Mouse (Mus musculus): ENCODE data around the gene Prdx6. TPM values are rescaled to one million over a fixed set of nuclear protein-coding genes. Genes with fewer than 3 reads are reported as not detected.
"Not testable (repeated sequence)": the region's sequence is repeated elsewhere in the genome, so short reads cannot be mapped to it uniquely, and the experiment has no call there.

The Prdx6 gene
- polyA plus RNA-seq, 1 experiment from 2014 or later: 410 TPM

GRCm38 (mm10) chr1:161233226-161233839 is 17.7 kb downstream of the Prdx6 start:
- no peak for ATAC-seq (ENCODE audit: insufficient number of reproducible peaks, insufficient read depth, low FRiP score, low read depth)
- 75% methylated on average over 13 of the region's 13 CpGs for WGBS
- H3K4me2 ChIP-seq (ENCODE audit: low read length): no peak overlapping the region
- peaks cover 14% of the 10 kb centered on the region for H3K36me3 ChIP-seq (ENCODE audit: control insufficient read depth, insufficient read depth, low read length)
- no peaks in the 10 kb centered on the region for H3K27me3 ChIP-seq (ENCODE audit: control insufficient read depth, insufficient read depth, low read length)
- peaks cover 4 to 7% of the 10 kb centered on the region in 2 experiments; a peak in 3 of 4 replicates for H3K4me1 ChIP-seq (ENCODE audit: control insufficient read depth in 2 of 2, insufficient read depth in 2 of 2, low read length in 2 of 2)
- no peak overlapping the region for H3K9ac ChIP-seq (ENCODE audit: low read length)
- no peaks in the 10 kb centered on the region for H3K9me3 ChIP-seq (ENCODE audit: control insufficient read depth, low read length)
- no peak overlapping the region for H3K27ac ChIP-seq (replicated peaks in 1 of 2; ENCODE audit: control insufficient read depth in 1 of 2, insufficient read depth in 1 of 2, low read depth in 2 of 2, low read length in 2 of 2)
- H3K4me3 ChIP-seq (ENCODE audit: control insufficient read depth in 1 of 2, insufficient read depth in 1 of 2, low read depth in 1 of 2, low read length in 2 of 2): no peak overlapping the region

GRCm38 (mm10) chr1:161232181-161232580 is 18.8 kb downstream of the Prdx6 start:
- no peaks in the 10 kb centered on the region for H3K9me3 ChIP-seq (ENCODE audit: control insufficient read depth, low read length)
- H3K36me3 ChIP-seq (ENCODE audit: control insufficient read depth, insufficient read depth, low read length): peaks cover 2% of the 10 kb centered on the region; the same call in 1 of the 2 replicates
- no peak overlapping the region for H3K27ac ChIP-seq (replicated peaks in 1 of 2; ENCODE audit: control insufficient read depth in 1 of 2, insufficient read depth in 1 of 2, low read depth in 2 of 2, low read length in 2 of 2)
- WGBS: 88% methylated on average over 5 of the region's 5 CpGs
- H3K4me1 ChIP-seq (ENCODE audit: control insufficient read depth in 2 of 2, insufficient read depth in 2 of 2, low read length in 2 of 2): peaks cover 4 to 7% of the 10 kb centered on the region in 2 experiments; a peak in 3 of 4 replicates
- H3K4me2 ChIP-seq (ENCODE audit: low read length): no peak overlapping the region
- H3K27me3 ChIP-seq (ENCODE audit: control insufficient read depth, insufficient read depth, low read length): no peaks in the 10 kb centered on the region
- no peak for ATAC-seq (ENCODE audit: insufficient number of reproducible peaks, insufficient read depth, low FRiP score, low read depth)
- no peak overlapping the region for H3K4me3 ChIP-seq (ENCODE audit: control insufficient read depth in 1 of 2, insufficient read depth in 1 of 2, low read depth in 1 of 2, low read length in 2 of 2)
- no peak overlapping the region for H3K9ac ChIP-seq (ENCODE audit: low read length)

- Histone ChIP-seq H3K36me3 (ENCODE audit: control insufficient read depth, insufficient read depth, low read length) (no peaks in the 10 kb centered on the region), H3K9me3 (ENCODE audit: control insufficient read depth, low read length) (no peaks in the 10 kb centered on the region), H3K4me2 (ENCODE audit: low read length) (no peak overlapping the region), H3K27ac (replicated peaks in 1 of 2; ENCODE audit: control insufficient read depth in 1 of 2, insufficient read depth in 1 of 2, low read depth in 2 of 2, low read length in 2 of 2) (no peak overlapping the region), H3K27me3 (ENCODE audit: control insufficient read depth, insufficient read depth, low read length) (no peaks in the 10 kb centered on the region), H3K9ac (ENCODE audit: low read length) (no peak overlapping the region), H3K4me1 (ENCODE audit: control insufficient read depth in 2 of 2, insufficient read depth in 2 of 2, low read length in 2 of 2) (no peaks in the 10 kb centered on the region), H3K4me3 (ENCODE audit: control insufficient read depth in 1 of 2, insufficient read depth in 1 of 2, low read depth in 1 of 2, low read length in 2 of 2) (no peak overlapping the region)
- ATAC-seq (ENCODE audit: insufficient number of reproducible peaks, insufficient read depth, low FRiP score, low read depth): no peak
- 53% methylated on average over 5 of the region's 5 CpGs for WGBS
Observed at GRCm38 (mm10) chr1:161224837-161225236, 26.2 kb downstream of the Prdx6 start.

GRCm38 (mm10) chr1:161219816-161220215 is 31.2 kb downstream of the Prdx6 start:
- H3K27ac ChIP-seq (replicated peaks in 1 of 2; ENCODE audit: control insufficient read depth in 1 of 2, insufficient read depth in 1 of 2, low read depth in 2 of 2, low read length in 2 of 2): no peak overlapping the region
- no peaks in the 10 kb centered on the region for H3K36me3 ChIP-seq (ENCODE audit: control insufficient read depth, insufficient read depth, low read length)
- no peak for ATAC-seq (ENCODE audit: insufficient number of reproducible peaks, insufficient read depth, low FRiP score, low read depth)
- H3K9ac ChIP-seq (ENCODE audit: low read length): no peak overlapping the region
- no peaks in the 10 kb centered on the region for H3K4me1 ChIP-seq (ENCODE audit: control insufficient read depth in 2 of 2, insufficient read depth in 2 of 2, low read length in 2 of 2)
- H3K27me3 ChIP-seq (ENCODE audit: control insufficient read depth, insufficient read depth, low read length): no peaks in the 10 kb centered on the region
- no peak overlapping the region for H3K4me3 ChIP-seq (ENCODE audit: control insufficient read depth in 1 of 2, insufficient read depth in 1 of 2, low read depth in 1 of 2, low read length in 2 of 2)
- peaks cover under 1% of the 10 kb centered on the region; the same call in 1 of the 2 replicates for H3K9me3 ChIP-seq (ENCODE audit: control insufficient read depth, low read length)
- H3K4me2 ChIP-seq (ENCODE audit: low read length): no peak overlapping the region
- WGBS: 36% methylated on average over 3 of the region's 3 CpGs

- WGBS: 38% methylated on average over 4 of the region's 4 CpGs
- H3K4me2 ChIP-seq (ENCODE audit: low read length): no peak overlapping the region
- no peak overlapping the region for H3K9ac ChIP-seq (ENCODE audit: low read length)
- H3K27ac ChIP-seq (replicated peaks in 1 of 2; ENCODE audit: control insufficient read depth in 1 of 2, insufficient read depth in 1 of 2, low read depth in 2 of 2, low read length in 2 of 2): no peak overlapping the region
- ATAC-seq (ENCODE audit: insufficient number of reproducible peaks, insufficient read depth, low FRiP score, low read depth): no peak
- no peaks in the 10 kb centered on the region for H3K36me3 ChIP-seq (ENCODE audit: control insufficient read depth, insufficient read depth, low read length)
- no peaks in the 10 kb centered on the region for H3K27me3 ChIP-seq (ENCODE audit: control insufficient read depth, insufficient read depth, low read length)
- H3K4me3 ChIP-seq (ENCODE audit: control insufficient read depth in 1 of 2, insufficient read depth in 1 of 2, low read depth in 1 of 2, low read length in 2 of 2): no peak overlapping the region
- H3K9me3 ChIP-seq (ENCODE audit: control insufficient read depth, low read length): peaks cover 5% of the 10 kb centered on the region; the same call in 1 of the 2 replicates
- peaks cover 4 to 10% of the 10 kb centered on the region in 2 experiments; a peak in 3 of 4 replicates for H3K4me1 ChIP-seq (ENCODE audit: control insufficient read depth in 2 of 2, insufficient read depth in 2 of 2, low read length in 2 of 2)
Observed at GRCm38 (mm10) chr1:161214465-161214864, 36.6 kb downstream of the Prdx6 start.

GRCm38 (mm10) chr1:161199856-161200255 is 51.2 kb downstream of the Prdx6 start:
- Histone ChIP-seq H3K27me3 (ENCODE audit: control insufficient read depth, insufficient read depth, low read length) (no peaks in the 10 kb centered on the region), H3K9me3 (ENCODE audit: control insufficient read depth, low read length) (no peaks in the 10 kb centered on the region), H3K9ac (ENCODE audit: low read length) (no peak overlapping the region), H3K4me1 (ENCODE audit: control insufficient read depth in 2 of 2, insufficient read depth in 2 of 2, low read length in 2 of 2) (peaks cover 0 to 4% of the 10 kb centered on the region in 2 experiments; a peak in 1 of 4 replicates), H3K4me2 (ENCODE audit: low read length) (no peak overlapping the region), H3K27ac (replicated peaks in 1 of 2; ENCODE audit: control insufficient read depth in 1 of 2, insufficient read depth in 1 of 2, low read depth in 2 of 2, low read length in 2 of 2) (no peak overlapping the region), H3K4me3 (ENCODE audit: control insufficient read depth in 1 of 2, insufficient read depth in 1 of 2, low read depth in 1 of 2, low read length in 2 of 2) (no peak overlapping the region), H3K36me3 (ENCODE audit: control insufficient read depth, insufficient read depth, low read length) (no peaks in the 10 kb centered on the region)
- no peak for ATAC-seq (ENCODE audit: insufficient number of reproducible peaks, insufficient read depth, low FRiP score, low read depth)
- WGBS: 61% methylated on average over 5 of the region's 5 CpGs

- not testable (repeated sequence) for H3K9me3 ChIP-seq (ENCODE audit: control insufficient read depth, low read length); H3K27me3 ChIP-seq (ENCODE audit: control insufficient read depth, insufficient read depth, low read length); H3K36me3 ChIP-seq (ENCODE audit: control insufficient read depth, insufficient read depth, low read length); ATAC-seq (ENCODE audit: insufficient number of reproducible peaks, insufficient read depth, low FRiP score, low read depth); H3K4me1 ChIP-seq (ENCODE audit: control insufficient read depth in 2 of 2, insufficient read depth in 2 of 2, low read length in 2 of 2)
- peak overlapping the region; percentile 68 for H3K4me2 ChIP-seq (ENCODE audit: low read length)
- peak overlapping the region; percentile 46 to 53 for H3K4me3 ChIP-seq (ENCODE audit: control insufficient read depth in 1 of 2, insufficient read depth in 1 of 2, low read depth in 1 of 2, low read length in 2 of 2)
- H3K27ac ChIP-seq (replicated peaks in 1 of 2; ENCODE audit: control insufficient read depth in 1 of 2, insufficient read depth in 1 of 2, low read depth in 2 of 2, low read length in 2 of 2): peak overlapping the region in 1 of 2 experiments; percentile 26; a peak in 1 of 4 replicates
- WGBS: 58% methylated on average over 11 of the region's 11 CpGs
- peak overlapping the region; percentile 44; the same call in 1 of the 2 replicates for H3K9ac ChIP-seq (ENCODE audit: low read length)
Observed at GRCm38 (mm10) chr1:161196364-161196763, 54.7 kb downstream of the Prdx6 start.
